8 mouse cellular contexts compared by ENCODE assay signal in the genomic region with DNA sequence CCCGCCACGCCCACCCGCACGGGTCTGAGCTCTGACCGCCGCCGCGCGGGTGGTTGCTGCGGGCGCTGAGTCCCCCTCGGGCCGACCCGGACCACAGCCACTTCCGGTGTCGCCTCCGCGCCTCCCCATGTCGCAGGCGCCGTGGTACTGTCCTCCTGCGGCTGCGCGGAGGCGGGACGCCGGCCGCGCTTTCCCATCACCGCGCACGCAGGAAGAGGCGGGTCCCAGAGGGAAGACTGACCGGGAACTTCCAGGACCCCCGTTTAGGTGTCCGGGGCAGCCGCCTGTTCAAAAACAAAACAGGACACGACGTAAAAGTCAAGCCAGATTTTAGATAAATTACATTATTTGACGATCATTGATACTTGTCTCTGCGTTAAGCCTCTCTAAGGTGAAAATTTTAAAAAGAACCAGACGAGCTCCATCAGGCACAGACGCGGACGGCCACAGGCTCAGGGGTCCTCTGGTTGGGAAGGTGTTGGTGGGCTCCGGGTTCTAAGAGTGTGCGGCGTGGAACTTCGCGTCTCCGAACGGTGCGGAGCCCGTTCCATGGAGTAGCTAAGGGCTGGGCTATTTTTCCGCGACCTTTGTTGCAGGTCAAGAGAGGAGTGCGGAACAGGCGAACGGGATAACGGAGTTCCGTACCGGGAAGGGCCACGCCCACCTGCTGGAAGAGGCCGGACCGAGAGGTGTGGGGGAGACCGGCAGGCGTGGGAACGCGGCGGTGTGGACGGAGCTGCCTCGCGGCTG. TPM values are rescaled to one million over a fixed set of nuclear protein-coding genes. Genes with fewer than 3 reads are reported as not detected.
DNase-seq lines count a peak whose midpoint lies in the region; ATAC-seq and TF ChIP-seq lines count a peak whose summit lies in the region.

Gene Fam104a (minus strand): TSS at position 199 of the 750 bp plus-strand sequence.
Gene D11Wsu47e (plus strand): TSS at position 456 of the 750 bp plus-strand sequence.

- peak; percentile 92 for DNase-seq in gastrocnemius, postnatal 10 days
- DNase-seq in induced T-regulatory cell, adult 2 months (ENCODE audit: low read depth): peak; percentile 95
- DNase-seq in left cerebral cortex, adult 9 months (ENCODE audit: low spot score in 2 of 2): peak; percentile 88 to 94
- DNase-seq in right cerebral cortex, postnatal 14 days: peak; percentile 94
- peak; percentile 94 to 95 for DNase-seq in urinary bladder, postnatal 36 days (ENCODE audit: low spot score in 2 of 2)

- TF ChIP-seq CTCF in cortical plate, adult 2 months (IDR thresholded peaks at IDR 0.05; ENCODE audit: extremely low read depth, insufficient read depth, low read length): no peak

- peak within 1 kb of the TSS; percentile 92 for H3K27ac ChIP-seq in cortical plate, adult 2 months (ENCODE audit: insufficient read depth, low read length)

- ATAC-seq in activated CD4-positive, CD25-positive, alpha-beta regulatory T cell, adult 4 months: peak; percentile 87
- peak; percentile 84 for ATAC-seq in megakaryocyte progenitor cell, adult 5-6 weeks (replicated peaks; ENCODE audit: poor library complexity)

- peak within 1 kb of the TSS; percentile 73 for H3K4me3 ChIP-seq in cortical plate, adult 2 months (ENCODE audit: insufficient read depth, low read length)

- peak; percentile 80 for TF ChIP-seq POLR2A in cortical plate, adult 2 months (IDR thresholded peaks at IDR 0.05; ENCODE audit: extremely low read depth, insufficient read depth, low read length)

- H3K4me1 ChIP-seq in cortical plate, adult 2 months (ENCODE audit: control insufficient read depth, insufficient read depth, low read length): peaks cover 2% of the 10 kb centered on the region; the same call in 1 of the 2 replicates

RNA-seq across cellular contexts. Expression of gene Fam104a, which starts in this region (rescaled TPM):
- 10 to 100 TPM; 16.4 to 18.6 TPM for polyA plus RNA-seq in activated CD4-positive, CD25-positive, alpha-beta regulatory T cell, adult 4 months (2017; shearing (Covaris generic))
- 28.0 and 28.6 TPM in 2 replicates for polyA plus RNA-seq in cortical plate, adult 2 months (2012; rRNA removed)
- 10 to 100 TPM; 34.8 to 37.9 TPM for total RNA-seq in gastrocnemius, postnatal 10 days (2021)
- 12.3 and 13.7 TPM in 2 replicates for total RNA-seq in megakaryocyte progenitor cell, adult 5-6 weeks (2015)
- 16.0 and 20.0 TPM in 2 replicates for total RNA-seq in megakaryocyte progenitor cell, adult 5-6 weeks (2017)

RNA-seq across cellular contexts. Expression of gene D11Wsu47e, which starts in this region (rescaled TPM):
- 1 to 10 TPM; 6.8 to 8.6 TPM for polyA plus RNA-seq in activated CD4-positive, CD25-positive, alpha-beta regulatory T cell, adult 4 months (2017; shearing (Covaris generic))
- polyA plus RNA-seq in cortical plate, adult 2 months (2012; rRNA removed): 14.2 and 15.2 TPM in 2 replicates
- total RNA-seq in gastrocnemius, postnatal 10 days (2021): 10 to 100 TPM in 1 of 2 experiments, 1 to 10 TPM in 1; 7.3 to 10.9 TPM
- total RNA-seq in megakaryocyte progenitor cell, adult 5-6 weeks (2015): 8.8 and 10.9 TPM in 2 replicates
- 16.9 and 17.3 TPM in 2 replicates for total RNA-seq in megakaryocyte progenitor cell, adult 5-6 weeks (2017)

Comparison
In these comparisons a context has a peak if more than half of its experiments do, and no peak if none do; other contexts are left out.
1. Peak in every context shown above with its lines: DNase-seq, ATAC-seq, H3K4me3 ChIP-seq and H3K27ac ChIP-seq.